ENCODE assay signal across 8 mouse cellular contexts in genomic region chr19:60790551-60791161, GRCm38 (mm10). TPM values are rescaled to one million over a fixed set of nuclear protein-coding genes. Genes with fewer than 3 reads are reported as not detected.
A peak's percentile ranks its signal among the peaks of the same experiment; 100 is the strongest.
DNase-seq lines count a peak whose midpoint lies in the region; ATAC-seq and TF ChIP-seq lines count a peak whose summit lies in the region.

TSS of gene Eif3a (minus strand) at chr19:60790658.

- peaks cover 24% of the 10 kb centered on the region for H3K4me1 ChIP-seq in hindbrain, embryonic 10.5 days (replicated peaks)
- 0 out of 2 replicates have a peak, but pooled peaks cover 6% of the 10 kb centered on the region for H3K4me1 ChIP-seq in lung, postnatal 0 days (ENCODE audit: insufficient read depth, low read depth, low read length)

- peak; percentile 91 for DNase-seq in MEL-GATA-1-ER (ENCODE audit: extremely low read depth, low read depth)
- DNase-seq in cerebellum, adult 8-10 months: peak; percentile 94
- peak; percentile 95 for DNase-seq in hindbrain, embryonic 10.5 days (ENCODE audit: low spot score)
- peak; percentile 94 for DNase-seq in layer of hippocampus, adult 9-11 months
- DNase-seq in lung, postnatal 0 days (ENCODE audit: low spot score): peak; percentile 98
- peak; percentile 91 for DNase-seq in ovary, postnatal 14 days (ENCODE audit: low spot score)
- peak; percentile 95 for DNase-seq in thymus, postnatal 14 days

- peak within 1 kb of the TSS; percentile 100 for H3K9ac ChIP-seq in lung, postnatal 0 days (replicated peaks; ENCODE audit: low read depth)

- H3K4me3 ChIP-seq in hindbrain, embryonic 10.5 days: peak within 1 kb of the TSS; percentile 98
- peak within 1 kb of the TSS; percentile 97 for H3K4me3 ChIP-seq in lung, postnatal 0 days (ENCODE audit: low read depth, low read length)

- no peaks in the 10 kb centered on the region for H3K36me3 ChIP-seq in hindbrain, embryonic 10.5 days
- H3K36me3 ChIP-seq in lung, postnatal 0 days (ENCODE audit: insufficient read depth, low read length): no peaks in the 10 kb centered on the region

- ATAC-seq in frontal cortex, adult (ENCODE audit: low TSS enrichment): peak; percentile 97
- ATAC-seq in lung, postnatal 0 days: peak; percentile 95

- no peak for TF ChIP-seq EP300 in lung, postnatal 0 days (IDR thresholded peaks at IDR 0.05)

- under 1% methylated on average over 57 of the region's 57 CpGs for WGBS in hindbrain, embryonic 10.5 days
- WGBS in lung, postnatal 0 days: 1% methylated on average over 54 of the region's 57 CpGs

- H3K9me3 ChIP-seq in hindbrain, embryonic 10.5 days: no peaks in the 10 kb centered on the region
- no peaks in the 10 kb centered on the region for H3K9me3 ChIP-seq in lung, postnatal 0 days (ENCODE audit: low read length)

- H3K27ac ChIP-seq in hindbrain, embryonic 10.5 days: peak within 1 kb of the TSS; percentile 99
- H3K27ac ChIP-seq in lung, postnatal 0 days (ENCODE audit: low read length): peak within 1 kb of the TSS; percentile 99

- H3K4me2 ChIP-seq in lung, postnatal 0 days (replicated peaks; ENCODE audit: low read depth, low read length): peak within 1 kb of the TSS; percentile 80

- no peaks in the 10 kb centered on the region for H3K27me3 ChIP-seq in hindbrain, embryonic 10.5 days (ENCODE audit: insufficient read depth, poor library complexity, severe bottlenecking)
- H3K27me3 ChIP-seq in lung, postnatal 0 days (replicated peaks; ENCODE audit: insufficient read depth, low read length): no peaks in the 10 kb centered on the region

- peak; percentile 9 for TF ChIP-seq CTCF in lung, postnatal 0 days (IDR thresholded peaks at IDR 0.05)

RNA-seq across cellular contexts. Expression of gene Eif3a, which starts in this region (rescaled TPM):
- polyA plus RNA-seq in hindbrain, embryonic 10.5 days (2016; fragmentation: Nextera tagmentation; extraction: Ambion mirVana): 84.5 and 146 TPM in 2 replicates
- polyA plus RNA-seq in lung, postnatal 0 days (2015; fragmentation: Nextera tagmentation; extraction: Ambion mirVana): 67.1 and 75.8 TPM in 2 replicates

Comparison
In these comparisons a context has a peak if more than half of its experiments do, and no peak if none do; other contexts are left out.
1. Peak in every context shown above with its lines: DNase-seq, ATAC-seq, H3K4me3 ChIP-seq and H3K27ac ChIP-seq.